8 mouse cellular contexts compared by ENCODE assay signal in genomic region chr2:165321381-165321888, GRCm38 (mm10). TPM values are rescaled to one million over a fixed set of nuclear protein-coding genes. Genes with fewer than 3 reads are reported as not detected.
A peak's percentile ranks its signal among the peaks of the same experiment; 100 is the strongest.
DNase-seq lines count a peak whose midpoint lies in the region; ATAC-seq and TF ChIP-seq lines count a peak whose summit lies in the region.

No protein-coding gene starts in this region.

- H3K27ac ChIP-seq in kidney, postnatal 0 days, result peak overlapping the region; percentile 87
- peak overlapping the region; percentile 80 for H3K27ac ChIP-seq in brown adipose tissue, adult 24 weeks (replicated peaks; ENCODE audit: low read depth, low read length)
- H3K27ac ChIP-seq in liver, embryonic 15.5 days (replicated peaks), result peak overlapping the region; percentile 74
- no peak overlapping the region for H3K27ac ChIP-seq in neural tube, embryonic 12.5 days

- no peaks in the 10 kb centered on the region for H3K36me3 ChIP-seq in kidney, postnatal 0 days (ENCODE audit: insufficient read depth, low read length)
- H3K36me3 ChIP-seq in liver, embryonic 15.5 days (replicated peaks), result no peaks in the 10 kb centered on the region; the same call in 1 of the 2 replicates
- H3K36me3 ChIP-seq in neural tube, embryonic 12.5 days, result no peaks in the 10 kb centered on the region

- no peak for ATAC-seq in kidney, postnatal 0 days (replicated peaks; ENCODE audit: low FRiP score, low read depth)
- no peak for ATAC-seq in liver, embryonic 15.5 days (ENCODE audit: insufficient read depth)
- no peak for ATAC-seq in neural tube, embryonic 12.5 days (ENCODE audit: low FRiP score, low read depth)

- H3K4me3 ChIP-seq in kidney, postnatal 0 days (replicated peaks; ENCODE audit: low read depth, low read length), result no peak overlapping the region
- H3K4me3 ChIP-seq in brown adipose tissue, adult 24 weeks (ENCODE audit: insufficient read depth, low read depth, low read length), result peak overlapping the region; percentile 24
- no peak overlapping the region for H3K4me3 ChIP-seq in liver, embryonic 15.5 days (replicated peaks)
- H3K4me3 ChIP-seq in neural tube, embryonic 12.5 days, result no peak overlapping the region

- no peaks in the 10 kb centered on the region for H3K27me3 ChIP-seq in kidney, postnatal 0 days (ENCODE audit: insufficient read depth, low read length)
- H3K27me3 ChIP-seq in liver, embryonic 15.5 days, result no peaks in the 10 kb centered on the region
- H3K27me3 ChIP-seq in neural tube, embryonic 12.5 days (replicated peaks), result 0 out of 2 replicates have a peak, but pooled peaks cover 8% of the 10 kb centered on the region

- H3K9ac ChIP-seq in kidney, postnatal 0 days (ENCODE audit: low read depth, low read length), result peak overlapping the region; percentile 5; the same call in 1 of the 2 replicates
- H3K9ac ChIP-seq in liver, embryonic 15.5 days, result no peak overlapping the region
- H3K9ac ChIP-seq in neural tube, embryonic 12.5 days, result no peak overlapping the region

- WGBS in kidney, postnatal 0 days, result 53% methylated on average over 8 of the region's 8 CpGs
- WGBS in liver, embryonic 15.5 days (ENCODE audit: insufficient replicate concordance), result 43% methylated on average over 8 of the region's 8 CpGs
- 62% methylated on average over 8 of the region's 8 CpGs for WGBS in neural tube, embryonic 12.5 days

- no peak for DNase-seq in kidney, postnatal 0 days (ENCODE audit: low spot score)
- no peak for DNase-seq in kidney, postnatal 14 days
- peak; percentile 70 for DNase-seq in gastrocnemius, postnatal 25 days
- no peak for DNase-seq in layer of hippocampus, adult 18-20 months (ENCODE audit: low spot score in 2 of 2)
- DNase-seq in adrenal gland, postnatal 4 days (ENCODE audit: low spot score in 2 of 2), result no peak

- no peaks in the 10 kb centered on the region for H3K9me3 ChIP-seq in kidney, postnatal 0 days (replicated peaks; ENCODE audit: low read length)
- H3K9me3 ChIP-seq in liver, embryonic 15.5 days (replicated peaks), result no peaks in the 10 kb centered on the region
- H3K9me3 ChIP-seq in neural tube, embryonic 12.5 days, result no peaks in the 10 kb centered on the region

- TF ChIP-seq CTCF in kidney, postnatal 0 days (IDR thresholded peaks at IDR 0.05; ENCODE audit: low read depth), result peak; percentile 24; the same call in 1 of the 2 replicates

- peak overlapping the region; percentile 32; the same call in 1 of the 2 replicates for H3K4me2 ChIP-seq in kidney, postnatal 0 days (ENCODE audit: low read length)
- peak overlapping the region; percentile 42 for H3K4me2 ChIP-seq in liver, embryonic 15.5 days
- H3K4me2 ChIP-seq in neural tube, embryonic 12.5 days (replicated peaks), result 0 out of 2 replicates have a peak overlapping the region, but pooled peaks have one; percentile 2

- peaks cover 74% of the 10 kb centered on the region for H3K4me1 ChIP-seq in kidney, postnatal 0 days (replicated peaks; ENCODE audit: insufficient read depth, low read length)
- H3K4me1 ChIP-seq in brown adipose tissue, adult 24 weeks (ENCODE audit: control insufficient read depth, insufficient read depth, insufficient read length, low read length), result peaks cover 75% of the 10 kb centered on the region
- peaks cover 90% of the 10 kb centered on the region for H3K4me1 ChIP-seq in liver, embryonic 15.5 days (replicated peaks)
- peaks cover 77% of the 10 kb centered on the region for H3K4me1 ChIP-seq in neural tube, embryonic 12.5 days

RNA-seq across cellular contexts. Expression of gene Elmo2, which starts 4.8 kb away (rescaled TPM):
- polyA plus RNA-seq in kidney, postnatal 0 days (2015; fragmentation: Nextera tagmentation; extraction: Ambion mirVana), result 51.5 and 59.3 TPM in 2 replicates
- polyA plus RNA-seq in brown adipose tissue, adult 24 weeks (2012; ENCODE audit: insufficient read depth, insufficient read length, missing spikeins), result 20.5 and 22.4 TPM in 2 replicates
- total RNA-seq in gastrocnemius, postnatal 25 days (2021), result 10 to 100 TPM; 12.7 to 13.4 TPM
- polyA plus RNA-seq in liver, embryonic 15.5 days (2015; fragmentation: Nextera tagmentation; extraction: Ambion mirVana), result 16.6 and 17.1 TPM in 2 replicates
- 84.4 and 87.0 TPM in 2 replicates for polyA plus RNA-seq in neural tube, embryonic 12.5 days (2016; fragmentation: Nextera tagmentation; extraction: Ambion mirVana)
- 100 to 1,000 TPM; 174 to 179 TPM for total RNA-seq in layer of hippocampus, adult 18-20 months (2021)
- total RNA-seq in adrenal gland, postnatal 4 days (2021), result 10 to 100 TPM; 37.3 to 45.7 TPM

RNA-seq across cellular contexts. Expression of gene Slc35c2, which starts 33.8 kb away (rescaled TPM):
- 51.6 and 55.7 TPM in 2 replicates for polyA plus RNA-seq in kidney, postnatal 0 days (2015; fragmentation: Nextera tagmentation; extraction: Ambion mirVana)
- polyA plus RNA-seq in brown adipose tissue, adult 24 weeks (2012; ENCODE audit: insufficient read depth, insufficient read length, missing spikeins), result 12.3 and 12.6 TPM in 2 replicates
- 10 to 100 TPM; 16.0 to 17.0 TPM for total RNA-seq in gastrocnemius, postnatal 25 days (2021)
- polyA plus RNA-seq in liver, embryonic 15.5 days (2015; fragmentation: Nextera tagmentation; extraction: Ambion mirVana), result 39.1 and 47.7 TPM in 2 replicates
- 52.9 and 59.9 TPM in 2 replicates for polyA plus RNA-seq in neural tube, embryonic 12.5 days (2016; fragmentation: Nextera tagmentation; extraction: Ambion mirVana)
- total RNA-seq in layer of hippocampus, adult 18-20 months (2021), result 100 to 1,000 TPM in 1 of 2 experiments, 10 to 100 TPM in 1; 96.3 to 101 TPM
- total RNA-seq in adrenal gland, postnatal 4 days (2021), result 10 to 100 TPM; 48.2 to 48.7 TPM

RNA-seq across cellular contexts. Expression of gene Zfp663, which starts 47.1 kb away (rescaled TPM):
- polyA plus RNA-seq in kidney, postnatal 0 days (2015; fragmentation: Nextera tagmentation; extraction: Ambion mirVana), result 0.58 and 0.60 TPM in 2 replicates
- polyA plus RNA-seq in brown adipose tissue, adult 24 weeks (2012; ENCODE audit: insufficient read depth, insufficient read length, missing spikeins), result not detected in 2 replicates
- not detected for total RNA-seq in gastrocnemius, postnatal 25 days (2021)
- 0.06 TPM in 1 of 2 replicates, not detected in the other for polyA plus RNA-seq in liver, embryonic 15.5 days (2015; fragmentation: Nextera tagmentation; extraction: Ambion mirVana)
- 5.4 and 6.3 TPM in 2 replicates for polyA plus RNA-seq in neural tube, embryonic 12.5 days (2016; fragmentation: Nextera tagmentation; extraction: Ambion mirVana)
- under 1 TPM in 1 of 2 experiments, not detected in 1; 0.10 TPM for total RNA-seq in layer of hippocampus, adult 18-20 months (2021)
- under 1 TPM in 1 of 2 experiments, not detected in 1; 0.34 TPM for total RNA-seq in adrenal gland, postnatal 4 days (2021)
